Mouse (Mus musculus) inflammation-experienced regulatory T-cells, adult 6 months (primary cell): ENCODE data around the gene Gm45716. TPM values are rescaled to one million over a fixed set of nuclear protein-coding genes. Genes with fewer than 3 reads are reported as not detected.
"Not testable (repeated sequence)": the region's sequence is repeated elsewhere in the genome, so short reads cannot be mapped to it uniquely, and the experiment has no call there.

Source experiments
- ATAC-seq: one replicate; pipeline ENCODE4 v1.8.0; 2017
- polyA plus RNA-seq, 3 experiments: library from polyadenylated mRNA; unstranded; fragments of 100-300 nt; shearing (Covaris generic); gene quantifications; one replicate each; pipeline ENCODE4 v1.2.1; 2017

The Gm45716 gene
- polyA plus RNA-seq, 3 experiments from 2014 or later: 6.1 to 7.8 (median 7.5) TPM

- ATAC-seq: no peak
Observed at GRCm38 (mm10) chr11:90250730-90251129, 63.2 kb downstream of the Gm45716 start.

- no peak for ATAC-seq
Observed at GRCm38 (mm10) chr11:90251923-90252322, 64.4 kb downstream of the Gm45716 start.

GRCm38 (mm10) chr11:90252366-90252765 is 64.9 kb downstream of the Gm45716 start:
- ATAC-seq: no peak

GRCm38 (mm10) chr11:90254536-90254935 is 67.1 kb downstream of the Gm45716 start:
- no peak for ATAC-seq

GRCm38 (mm10) chr11:90255687-90256086 is 68.2 kb downstream of the Gm45716 start:
- no peak for ATAC-seq

GRCm38 (mm10) chr11:90256833-90257525 is 69.5 kb downstream of the Gm45716 start:
- ATAC-seq: peak; percentile 74

GRCm38 (mm10) chr11:90258321-90258927 is 70.9 kb downstream of the Gm45716 start:
- ATAC-seq: no peak

GRCm38 (mm10) chr11:90259071-90259470 is 71.6 kb downstream of the Gm45716 start:
- no peak for ATAC-seq

GRCm38 (mm10) chr11:90259826-90260225 is 72.3 kb downstream of the Gm45716 start:
- ATAC-seq: no peak

GRCm38 (mm10) chr11:90264180-90264579 is 76.7 kb downstream of the Gm45716 start:
- ATAC-seq: peak; percentile 97

- no peak for ATAC-seq
Observed at GRCm38 (mm10) chr11:90265581-90265980, 78.1 kb downstream of the Gm45716 start.

- no peak for ATAC-seq
Observed at GRCm38 (mm10) chr11:90268934-90269333, 81.5 kb downstream of the Gm45716 start.

GRCm38 (mm10) chr11:90269398-90270123 is 82.1 kb downstream of the Gm45716 start:
- ATAC-seq: no peak

- no peak for ATAC-seq
Observed at GRCm38 (mm10) chr11:90270132-90270877, 82.8 kb downstream of the Gm45716 start.

GRCm38 (mm10) chr11:90274187-90274586 is 86.7 kb downstream of the Gm45716 start:
- no peak for ATAC-seq

- no peak for ATAC-seq
Observed at GRCm38 (mm10) chr11:90275663-90276062, 88.2 kb downstream of the Gm45716 start.

GRCm38 (mm10) chr11:90276150-90276549 is 88.7 kb downstream of the Gm45716 start:
- ATAC-seq: no peak

GRCm38 (mm10) chr11:90276561-90276960 is 89.1 kb downstream of the Gm45716 start:
- no peak for ATAC-seq

- no peak for ATAC-seq
Observed at GRCm38 (mm10) chr11:90280069-90280468, 92.6 kb downstream of the Gm45716 start.

- ATAC-seq: not testable (repeated sequence)
Observed at GRCm38 (mm10) chr11:90281943-90282342, 94.5 kb downstream of the Gm45716 start.

- ATAC-seq: no peak
Observed at GRCm38 (mm10) chr11:90283159-90283558, 95.7 kb downstream of the Gm45716 start.

- ATAC-seq: no peak
Observed at GRCm38 (mm10) chr11:90283601-90284000, 96.1 kb downstream of the Gm45716 start.

- no peak for ATAC-seq
Observed at GRCm38 (mm10) chr11:90284079-90284478, 96.6 kb downstream of the Gm45716 start.
